7 mouse cellular contexts compared by ENCODE assay signal in the genomic region with DNA sequence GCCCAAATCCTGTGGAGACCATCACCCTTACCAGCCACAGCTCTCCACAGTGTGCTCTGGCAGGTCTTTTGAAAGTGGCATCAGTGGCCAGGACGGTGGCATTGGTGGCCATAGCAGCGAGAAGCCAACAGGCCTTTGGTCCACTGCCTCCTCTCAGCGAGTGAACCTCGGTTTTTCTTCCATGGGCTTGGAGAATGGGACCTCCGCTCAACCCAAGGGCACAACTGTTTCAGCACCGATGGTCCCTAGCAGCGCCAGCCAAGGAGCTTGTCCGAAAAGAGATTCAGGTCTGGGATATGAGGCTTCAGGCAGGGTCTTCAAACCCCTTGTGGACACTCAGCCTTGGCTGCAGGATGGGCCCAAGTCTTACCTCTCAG. TPM values are rescaled to one million over a fixed set of nuclear protein-coding genes. Genes with fewer than 3 reads are reported as not detected.
A peak's percentile ranks its signal among the peaks of the same experiment; 100 is the strongest.
DNase-seq lines count a peak whose midpoint lies in the region; ATAC-seq and TF ChIP-seq lines count a peak whose summit lies in the region.

No protein-coding gene starts in this region.

- H3K9ac ChIP-seq in forebrain, postnatal 0 days, result no peak overlapping the region
- H3K9ac ChIP-seq in limb, embryonic 15.5 days, result peak overlapping the region; percentile 72
- peak overlapping the region; percentile 81 for H3K9ac ChIP-seq in stomach, embryonic 15.5 days

- no peak overlapping the region for H3K27ac ChIP-seq in forebrain, postnatal 0 days (ENCODE audit: low read depth, low read length)
- H3K27ac ChIP-seq in limb, embryonic 15.5 days, result no peak overlapping the region
- no peak overlapping the region for H3K27ac ChIP-seq in stomach, embryonic 15.5 days

- no peaks in the 10 kb centered on the region for H3K27me3 ChIP-seq in forebrain, postnatal 0 days (ENCODE audit: insufficient read depth, low read length)
- no peaks in the 10 kb centered on the region for H3K27me3 ChIP-seq in limb, embryonic 15.5 days
- no peaks in the 10 kb centered on the region for H3K27me3 ChIP-seq in stomach, embryonic 15.5 days (replicated peaks)

- DNase-seq in spleen, postnatal 10 days (ENCODE audit: low spot score in 2 of 2), result peak; percentile 33 to 68
- DNase-seq in spleen, postnatal 14 days (ENCODE audit: low spot score in 2 of 2), result no peak
- no peak for DNase-seq in forebrain, postnatal 0 days
- DNase-seq in adipocyte (ENCODE audit: low spot score), result no peak
- no peak for DNase-seq in left cerebral cortex, postnatal 10 days (ENCODE audit: extremely low spot score in 1 of 2, low spot score in 2 of 2)

- no peak for ATAC-seq in forebrain, postnatal 0 days
- no peak for ATAC-seq in limb, embryonic 15.5 days (ENCODE audit: insufficient number of reproducible peaks, low FRiP score, low TSS enrichment, low read depth)
- ATAC-seq in stomach, embryonic 15.5 days (ENCODE audit: insufficient read depth, low FRiP score, low read depth), result no peak

- H3K9me3 ChIP-seq in forebrain, postnatal 0 days (ENCODE audit: low read length), result no peaks in the 10 kb centered on the region
- no peaks in the 10 kb centered on the region for H3K9me3 ChIP-seq in limb, embryonic 15.5 days
- no peaks in the 10 kb centered on the region for H3K9me3 ChIP-seq in stomach, embryonic 15.5 days

- 87% methylated on average over 8 of the region's 8 CpGs for WGBS in forebrain, postnatal 0 days
- 84% methylated on average over 8 of the region's 8 CpGs for WGBS in limb, embryonic 15.5 days
- 82% methylated on average over 8 of the region's 8 CpGs for WGBS in stomach, embryonic 15.5 days

- intact Hi-C loops in left cerebral cortex, postnatal 10 days (cut with DNase I), result no loop called here

- peak overlapping the region; percentile 64 for H3K4me2 ChIP-seq in forebrain, postnatal 0 days (ENCODE audit: low read depth)
- peak overlapping the region; percentile 77 for H3K4me2 ChIP-seq in limb, embryonic 15.5 days
- peak overlapping the region; percentile 96 for H3K4me2 ChIP-seq in stomach, embryonic 15.5 days

- 0 out of 2 replicates have a peak, but pooled peaks cover 3% of the 10 kb centered on the region for H3K4me1 ChIP-seq in forebrain, postnatal 0 days (ENCODE audit: insufficient read depth)
- peaks cover 54% of the 10 kb centered on the region for H3K4me1 ChIP-seq in limb, embryonic 15.5 days
- peaks cover 38% of the 10 kb centered on the region for H3K4me1 ChIP-seq in stomach, embryonic 15.5 days

- H3K4me3 ChIP-seq in forebrain, postnatal 0 days (ENCODE audit: low read depth, low read length), result no peak overlapping the region; the same call in 1 of the 2 replicates
- peak overlapping the region; percentile 74 for H3K4me3 ChIP-seq in limb, embryonic 15.5 days
- peak overlapping the region; percentile 68 for H3K4me3 ChIP-seq in stomach, embryonic 15.5 days (replicated peaks)

- TF ChIP-seq CTCF in forebrain, postnatal 0 days (IDR thresholded peaks at IDR 0.05; ENCODE audit: low read depth), result no peak

- no peaks in the 10 kb centered on the region for H3K36me3 ChIP-seq in forebrain, postnatal 0 days (ENCODE audit: insufficient read depth)
- peaks cover 10% of the 10 kb centered on the region; the same call in 1 of the 2 replicates for H3K36me3 ChIP-seq in limb, embryonic 15.5 days
- no peaks in the 10 kb centered on the region; the same call in 1 of the 2 replicates for H3K36me3 ChIP-seq in stomach, embryonic 15.5 days

RNA-seq across cellular contexts. Expression of a gene that starts 1.4 kb away (rescaled TPM):
- total RNA-seq in forebrain, postnatal 0 days (2014; rRNA removed), result 16.3 and 23.8 TPM in 2 replicates
- polyA plus RNA-seq in forebrain, postnatal 0 days (2015; fragmentation: Nextera tagmentation; extraction: Ambion mirVana), result 8.8 and 9.1 TPM in 2 replicates
- 53.3 and 53.7 TPM in 2 replicates for polyA plus RNA-seq in limb, embryonic 15.5 days (2015; fragmentation: Nextera tagmentation; extraction: Ambion mirVana)
- 46.1 and 49.9 TPM in 2 replicates for polyA plus RNA-seq in stomach, embryonic 15.5 days (2015; fragmentation: Nextera tagmentation; extraction: Ambion mirVana)
- 10 to 100 TPM in 1 of 2 experiments, 1 to 10 TPM in 1; 9.9 to 10.1 TPM for total RNA-seq in left cerebral cortex, postnatal 10 days (2021)

RNA-seq across cellular contexts. Expression of a gene that starts 49.7 kb away (rescaled TPM):
- 38.9 and 45.1 TPM in 2 replicates for total RNA-seq in forebrain, postnatal 0 days (2014; rRNA removed)
- polyA plus RNA-seq in forebrain, postnatal 0 days (2015; fragmentation: Nextera tagmentation; extraction: Ambion mirVana), result 25.1 and 33.1 TPM in 2 replicates
- 51.9 and 55.8 TPM in 2 replicates for polyA plus RNA-seq in limb, embryonic 15.5 days (2015; fragmentation: Nextera tagmentation; extraction: Ambion mirVana)
- polyA plus RNA-seq in stomach, embryonic 15.5 days (2015; fragmentation: Nextera tagmentation; extraction: Ambion mirVana), result 52.3 and 56.5 TPM in 2 replicates
- 10 to 100 TPM; 42.4 to 46.1 TPM for total RNA-seq in left cerebral cortex, postnatal 10 days (2021)

Comparison
In these comparisons a context has a peak if more than half of its experiments do, and no peak if none do; other contexts are left out.
1. DNase-seq: peak in spleen, postnatal 10 days (2 of 2); none in spleen, postnatal 14 days (0 of 2), forebrain, postnatal 0 days (single experiment), adipocyte (single experiment) and left cerebral cortex, postnatal 10 days (0 of 2).
2. Peak in every context shown above with its lines, with median percentiles within 50 percentile points of each other: H3K4me2 ChIP-seq.